Mouse (Mus musculus): Measurements from ENCODE around the gene Krt36.

Gene Krt36

DNA sequence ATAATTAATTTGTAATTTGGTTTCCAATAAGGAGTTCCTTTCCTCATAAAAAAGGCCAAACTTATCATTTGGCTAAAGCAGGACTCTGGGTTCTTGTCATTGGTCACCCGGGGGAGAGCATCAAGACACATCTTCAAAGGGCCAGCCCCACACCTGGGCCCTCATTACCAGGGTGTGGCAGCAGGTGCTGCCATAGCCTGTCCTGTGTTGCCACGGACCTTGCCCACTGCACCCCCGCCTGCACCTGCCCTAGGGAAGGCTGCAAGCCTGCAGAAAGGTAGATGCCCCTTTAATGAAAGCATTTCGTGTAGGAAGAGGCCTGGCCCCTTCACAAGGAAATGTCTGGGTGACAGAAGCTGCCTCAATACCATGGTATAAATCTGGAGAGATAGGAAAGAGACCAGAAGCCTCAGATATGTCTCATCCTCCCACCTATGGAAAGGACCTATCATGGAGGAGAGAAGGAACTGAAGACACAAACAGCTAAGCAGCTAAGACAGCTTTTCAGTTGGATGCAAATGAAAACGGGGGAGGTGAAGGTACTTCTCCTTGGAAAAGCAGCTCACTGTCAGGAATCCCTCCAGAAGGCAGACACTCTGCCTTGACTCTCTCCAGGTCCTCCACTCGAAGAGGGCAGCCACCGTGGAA, 16.9 kb downstream of the Krt36 start:
- no peak for DNase-seq (ENCODE audit: low spot score in 2 of 2)

DNA sequence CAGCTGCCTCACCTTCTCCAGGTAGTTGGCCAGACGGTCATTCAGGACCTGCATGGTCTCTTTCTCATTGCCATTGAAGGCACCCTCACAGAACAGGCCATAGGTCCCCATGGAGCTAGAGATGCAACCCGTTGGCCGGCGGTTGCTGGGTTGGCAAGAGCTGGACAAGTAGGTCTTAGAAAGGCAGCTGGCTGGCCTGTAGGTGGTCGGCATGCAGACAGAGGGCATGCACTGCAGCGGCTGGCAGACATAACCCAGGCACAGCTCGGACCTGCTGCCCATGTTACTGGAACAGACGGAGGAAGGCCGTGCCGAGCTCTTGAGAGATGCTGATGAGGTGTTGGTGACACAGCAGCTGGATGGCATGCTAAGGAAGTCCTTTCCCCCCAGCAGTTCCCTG, 17.6 kb downstream of the Krt36 start, which contains the start of gene Krt32:
Gene Krt32, minus strand, starts transcription at position 366 of the 400 bp plus-strand sequence.
- no peak for DNase-seq (ENCODE audit: low spot score in 2 of 2)

DNA sequence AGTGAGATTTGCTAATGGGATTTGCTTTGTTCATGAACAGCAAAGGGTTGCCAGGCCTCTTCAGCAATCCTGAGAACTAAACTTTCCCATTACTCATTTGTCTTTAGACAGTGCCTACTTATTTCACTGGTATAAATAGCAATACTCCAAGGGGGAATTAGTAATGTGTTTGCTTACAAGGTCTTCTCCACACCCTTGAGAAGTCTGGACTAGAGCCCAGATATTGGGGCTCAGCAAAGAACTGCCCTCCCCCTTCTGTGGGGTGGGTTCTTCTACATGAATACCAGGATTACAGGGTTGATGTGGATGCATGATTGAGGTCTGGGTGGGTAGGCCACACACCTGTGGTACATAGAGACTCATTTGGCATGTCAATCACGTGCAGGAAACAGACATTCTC, 31.6 kb downstream of the Krt36 start:
- no peak for DNase-seq (ENCODE audit: low spot score in 2 of 2)

DNA sequence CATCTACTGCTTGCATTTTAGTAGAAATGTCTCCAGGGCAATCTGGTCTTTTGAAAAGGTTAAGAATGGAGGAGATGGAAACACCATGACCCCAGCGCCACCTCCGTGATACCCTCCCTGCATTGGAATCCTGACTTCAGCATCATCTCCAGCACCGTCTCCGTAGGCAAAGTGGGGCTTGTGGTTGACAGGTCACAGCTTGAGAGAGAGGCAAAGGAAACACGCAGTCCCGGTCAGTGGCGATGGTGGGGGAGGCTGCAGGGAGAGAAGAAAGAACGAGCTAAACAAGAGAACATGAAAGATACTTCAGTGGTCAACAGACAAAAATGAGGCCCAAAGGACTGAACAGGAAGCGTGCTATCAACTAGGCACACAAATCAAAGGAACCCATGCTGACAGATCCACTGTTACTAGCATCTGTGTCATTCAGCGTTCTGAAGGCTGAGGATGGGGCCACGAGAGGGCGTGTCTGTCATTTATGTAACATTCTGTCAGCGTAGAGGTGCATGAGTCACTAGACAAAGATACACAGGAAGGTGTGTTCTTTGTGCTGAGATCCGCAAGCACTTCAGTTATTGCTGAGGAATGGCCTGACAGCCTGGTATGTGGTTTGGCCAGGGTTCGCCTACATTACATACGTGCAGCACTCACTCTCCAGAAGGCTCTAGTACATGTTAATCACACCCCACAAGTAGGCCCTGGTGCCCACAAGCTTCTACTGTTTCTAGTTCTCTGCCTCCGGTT, 38.0 kb downstream of the Krt36 start:
- DNase-seq (ENCODE audit: low spot score in 2 of 2): no peak

DNA sequence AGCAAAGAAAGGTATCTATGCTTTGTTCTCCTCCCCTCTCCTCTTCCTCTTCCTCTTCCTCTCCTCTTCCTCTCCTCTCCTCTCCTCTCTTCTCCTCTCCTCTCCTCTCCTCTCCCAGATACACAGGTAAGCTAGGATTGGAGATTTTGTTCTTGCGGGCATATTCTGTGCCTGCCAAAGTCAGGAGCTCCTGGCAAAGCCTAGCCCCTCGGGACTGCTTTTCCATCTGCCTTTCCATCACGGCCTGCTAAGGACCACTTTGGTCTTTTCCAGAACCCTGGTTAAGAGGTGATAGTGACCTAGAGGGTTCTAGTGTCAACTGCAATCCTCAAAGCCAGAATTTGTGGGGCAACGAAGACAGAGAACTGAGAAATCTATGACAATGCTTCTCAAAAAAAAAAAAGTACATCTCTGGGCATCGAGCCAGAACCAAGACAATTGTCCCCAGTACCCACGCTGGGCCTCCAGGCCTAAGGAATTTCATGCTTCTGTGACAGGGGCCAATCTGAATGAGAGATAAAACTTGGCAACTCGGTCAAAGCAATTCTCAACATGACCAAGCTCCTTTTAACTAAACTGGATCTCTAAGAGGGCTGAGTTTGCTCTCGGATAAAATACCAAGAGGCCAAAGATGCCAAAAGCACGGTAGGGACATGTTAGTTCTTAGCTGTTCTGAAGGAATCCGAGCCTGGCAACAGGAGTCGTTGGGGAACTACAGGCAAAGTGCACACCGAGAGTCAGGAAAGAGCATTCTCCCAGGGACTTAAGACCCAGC, 39.0 kb downstream of the Krt36 start:
- DNase-seq (ENCODE audit: low spot score in 2 of 2): no peak

DNA sequence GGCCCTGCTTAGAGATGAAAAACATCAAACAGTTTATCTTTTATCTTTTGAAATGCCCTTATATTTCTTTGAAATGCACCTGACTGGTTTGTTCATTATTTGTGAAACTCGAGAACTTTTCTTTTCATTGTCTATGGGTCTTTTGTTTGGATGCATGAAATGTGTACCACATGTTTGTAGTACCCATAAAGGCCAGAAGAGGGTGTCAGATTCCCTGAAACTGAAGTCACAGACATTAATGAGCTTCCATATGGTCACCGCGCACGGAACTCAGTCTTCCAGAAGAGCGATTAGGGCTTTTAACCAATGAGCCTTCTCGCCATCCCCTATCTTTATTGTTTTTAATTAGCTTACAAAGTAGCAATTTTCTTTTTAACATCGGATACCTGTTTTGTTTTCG, 46.6 kb downstream of the Krt36 start:
- DNase-seq (ENCODE audit: low spot score in 2 of 2): no peak

DNA sequence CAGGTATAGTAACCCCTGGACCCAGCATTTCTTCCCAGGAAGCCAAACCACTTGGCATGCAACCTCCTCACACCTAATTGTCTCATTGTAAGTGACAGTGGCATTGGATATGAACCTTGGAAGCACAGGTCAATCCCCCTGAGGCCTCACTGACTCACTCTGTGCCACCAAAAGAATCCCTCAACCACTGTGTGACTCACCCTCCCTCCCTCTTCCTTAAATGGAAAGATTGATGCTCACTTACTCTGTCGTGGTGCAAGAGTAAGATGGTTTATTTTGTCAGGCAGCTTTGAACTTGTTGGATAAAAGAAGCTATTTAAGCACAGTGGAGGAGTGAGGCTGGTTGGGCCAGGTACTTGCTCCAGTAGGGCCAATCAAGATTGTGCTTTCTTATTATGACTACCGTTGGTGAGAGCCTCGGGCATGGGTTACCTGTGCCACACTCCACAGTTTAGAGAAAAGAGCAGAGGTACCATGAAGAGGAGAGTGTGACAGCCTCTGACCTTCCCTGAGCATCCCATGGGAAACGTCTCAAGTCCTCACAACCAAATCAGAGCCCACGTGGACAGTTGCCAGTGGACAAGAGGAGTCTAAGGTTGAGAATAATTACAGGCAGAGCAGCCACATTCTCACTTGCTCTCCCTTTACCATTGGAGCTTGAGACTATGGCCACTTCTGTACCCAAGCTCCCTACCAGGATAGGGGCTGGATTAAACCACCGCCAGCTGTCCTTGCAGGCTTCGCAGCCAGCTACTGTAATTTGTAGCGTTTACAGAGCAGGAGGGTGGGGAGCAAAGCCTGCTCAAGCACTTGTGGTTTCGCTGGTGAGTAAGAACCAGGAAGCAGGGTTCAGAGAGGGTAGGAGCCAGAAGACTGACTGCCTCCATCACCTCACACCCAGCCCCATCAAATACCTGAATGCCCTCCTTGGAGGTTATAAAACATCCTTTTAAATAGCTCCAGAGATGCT, 49.5 kb downstream of the Krt36 start:
- no peak for DNase-seq (ENCODE audit: low spot score in 2 of 2)
